Mouse (Mus musculus): ENCODE measurements around the gene Cdc25a.

GRCm38 (mm10) chr9:109870983-109871572 is 4.3 kb upstream of the Cdc25a start:
- TF ChIP-seq CTCF (conservative IDR thresholded peaks at IDR 0.05; ENCODE audit: insufficient read depth, insufficient read length, low read depth, low read length) = no peak
- TF ChIP-seq POLR2A (IDR thresholded peaks at IDR 0.05; ENCODE audit: low read depth, low read length) = no peak

Measured in kidney, adult 2 months (tissue).